Mouse (Mus musculus): ENCODE measurements around the gene Gnat3. TPM values are rescaled to one million over a fixed set of nuclear protein-coding genes. Genes with fewer than 3 reads are reported as not detected.

The Gnat3 gene
- polyA plus RNA-seq, 1 experiment from 2014 or later = not detected

- ATAC-seq = no peak
- Histone ChIP-seq H3K4me2 (no peak overlapping the region), H3K27me3 (no peaks in the 10 kb centered on the region), H3K27ac (no peak overlapping the region), H3K4me3 (no peak overlapping the region), H3K9ac (no peak overlapping the region), H3K4me1 (no peaks in the 10 kb centered on the region), H3K36me3 (ENCODE audit: poor library complexity, severe bottlenecking) (no peaks in the 10 kb centered on the region), H3K9me3 (replicated peaks) (no peaks in the 10 kb centered on the region)
- WGBS = 80% methylated on average over 2 of the region's 2 CpGs
Observed at GRCm38 (mm10) chr5:18013196-18013595, 50.8 kb downstream of the Gnat3 start.

- H3K4me2 ChIP-seq = no peak overlapping the region
- H3K4me3 ChIP-seq = no peak overlapping the region
- no peak overlapping the region for H3K27ac ChIP-seq
- whole genome bisulfite sequencing = 90% methylated on average over 4 of the region's 4 CpGs
- H3K36me3 ChIP-seq (ENCODE audit: poor library complexity, severe bottlenecking) = no peaks in the 10 kb centered on the region
- H3K9ac ChIP-seq = no peak overlapping the region
- H3K9me3 ChIP-seq (replicated peaks) = no peaks in the 10 kb centered on the region
- H3K27me3 ChIP-seq = no peaks in the 10 kb centered on the region
- no peaks in the 10 kb centered on the region for H3K4me1 ChIP-seq
- ATAC-seq = no peak
Observed at GRCm38 (mm10) chr5:18014209-18014829, 52.0 kb downstream of the Gnat3 start.

GRCm38 (mm10) chr5:18023347-18023746 lies 61.0 kb downstream of the Gnat3 start:
- Histone ChIP-seq H3K4me1 (no peaks in the 10 kb centered on the region), H3K4me3 (no peak overlapping the region), H3K4me2 (no peak overlapping the region), H3K9me3 (replicated peaks) (no peaks in the 10 kb centered on the region), H3K27ac (no peak overlapping the region), H3K9ac (no peak overlapping the region), H3K27me3 (no peaks in the 10 kb centered on the region), H3K36me3 (ENCODE audit: poor library complexity, severe bottlenecking) (no peaks in the 10 kb centered on the region)
- no peak for ATAC-seq

DNA sequence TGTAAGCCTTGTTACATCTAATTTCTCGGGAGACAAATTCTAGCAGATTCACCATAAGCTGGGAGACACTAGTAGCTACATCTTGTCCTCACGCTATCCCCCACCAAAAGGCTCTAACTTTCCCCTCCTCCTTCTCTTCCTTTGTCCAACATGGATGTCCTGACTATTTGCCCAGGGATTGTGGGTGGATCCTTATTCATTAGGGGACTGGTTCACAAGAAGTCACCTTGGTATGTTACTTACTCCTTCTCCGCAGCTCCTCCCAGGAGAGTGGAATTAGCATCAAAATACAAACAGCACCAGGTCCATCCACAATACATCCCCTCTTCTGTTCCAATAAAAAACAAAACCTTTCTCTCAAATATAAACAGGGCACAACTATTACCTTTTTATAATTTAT lies 65.2 kb downstream of the Gnat3 start:
- H3K9me3 ChIP-seq (replicated peaks) = no peaks in the 10 kb centered on the region
- no peaks in the 10 kb centered on the region for H3K36me3 ChIP-seq (ENCODE audit: poor library complexity, severe bottlenecking)
- no peak overlapping the region for H3K4me2 ChIP-seq
- no peak overlapping the region for H3K27ac ChIP-seq
- WGBS = 91% methylated on average over 3 of the region's 3 CpGs
- H3K4me3 ChIP-seq = no peak overlapping the region
- no peak for ATAC-seq
- H3K9ac ChIP-seq = no peak overlapping the region
- H3K4me1 ChIP-seq = no peaks in the 10 kb centered on the region
- H3K27me3 ChIP-seq = no peaks in the 10 kb centered on the region

DNA sequence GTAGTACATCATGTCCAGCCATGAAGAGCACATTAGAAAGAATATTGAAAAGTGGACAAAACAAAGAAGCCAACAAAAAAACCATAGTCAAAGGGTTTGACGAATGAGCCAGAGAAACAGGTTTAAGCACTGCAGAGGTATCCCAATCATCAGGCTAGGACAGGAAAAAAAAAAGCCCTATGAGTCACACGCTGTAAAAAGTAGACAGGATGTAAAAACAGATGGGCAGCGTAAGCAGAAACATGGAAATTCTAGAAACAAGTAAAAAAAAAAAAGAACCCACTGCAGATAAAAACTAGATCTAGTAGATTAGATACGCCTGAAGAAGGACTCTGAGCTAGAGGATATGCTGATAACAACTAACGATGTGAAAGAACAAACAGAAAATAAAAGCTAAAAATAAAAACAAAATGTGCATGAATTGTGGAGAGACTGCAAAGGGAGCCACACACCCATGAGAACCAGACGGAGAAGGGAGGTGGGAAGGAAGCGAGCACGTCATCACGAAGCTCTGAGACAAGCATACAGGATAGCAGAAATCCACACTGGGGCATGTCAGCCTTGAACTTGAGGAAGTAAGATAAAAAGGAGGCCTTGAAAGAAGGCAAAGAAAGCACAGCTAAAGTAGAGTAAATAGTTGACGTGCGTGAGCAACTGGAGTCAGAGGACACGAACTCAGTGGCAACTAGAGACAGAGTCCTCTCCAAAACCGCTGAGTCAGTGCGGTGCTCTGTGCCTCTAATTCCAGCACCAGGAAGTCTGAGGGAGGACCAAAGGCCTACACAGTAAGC lies 73.7 kb downstream of the Gnat3 start:
- H3K27me3 ChIP-seq = no peaks in the 10 kb centered on the region
- no peak overlapping the region for H3K9ac ChIP-seq
- no peak overlapping the region for H3K4me3 ChIP-seq
- H3K4me1 ChIP-seq = no peaks in the 10 kb centered on the region
- 92% methylated on average over 14 of the region's 14 CpGs for WGBS
- H3K4me2 ChIP-seq = no peak overlapping the region
- H3K36me3 ChIP-seq (ENCODE audit: poor library complexity, severe bottlenecking) = no peaks in the 10 kb centered on the region
- H3K9me3 ChIP-seq (replicated peaks) = 0 out of 2 replicates have a peak, but pooled peaks cover 6% of the 10 kb centered on the region
- no peak for ATAC-seq
- no peak overlapping the region for H3K27ac ChIP-seq

DNA sequence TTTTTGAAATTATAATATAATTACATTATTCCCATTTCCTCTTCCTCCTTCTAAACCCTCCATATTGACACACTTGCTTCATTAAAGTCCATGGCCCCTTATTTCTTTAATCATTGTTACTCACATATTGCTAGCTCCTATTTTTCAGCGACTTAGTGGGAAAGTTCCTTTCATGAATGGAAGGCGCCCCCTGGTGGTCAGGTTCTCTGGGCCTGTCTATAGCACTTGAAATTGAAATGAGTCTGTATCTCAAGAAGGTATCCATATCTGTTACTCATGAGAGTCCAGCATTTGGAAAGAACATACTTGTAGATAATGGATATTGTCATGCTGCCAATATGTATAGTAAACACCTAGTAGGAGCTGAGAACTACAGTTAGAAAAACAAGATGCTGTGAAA lies 80.7 kb downstream of the Gnat3 start:
- Histone ChIP-seq H3K9ac (no peak overlapping the region), H3K36me3 (ENCODE audit: poor library complexity, severe bottlenecking) (no peaks in the 10 kb centered on the region), H3K4me3 (no peak overlapping the region), H3K27ac (no peak overlapping the region), H3K27me3 (no peaks in the 10 kb centered on the region), H3K4me1 (no peaks in the 10 kb centered on the region), H3K9me3 (replicated peaks) (no peaks in the 10 kb centered on the region), H3K4me2 (no peak overlapping the region)
- 12% methylated on average over 2 of the region's 2 CpGs for WGBS
- peak; percentile 67; the same call in 1 of the 2 replicates for ATAC-seq

DNA sequence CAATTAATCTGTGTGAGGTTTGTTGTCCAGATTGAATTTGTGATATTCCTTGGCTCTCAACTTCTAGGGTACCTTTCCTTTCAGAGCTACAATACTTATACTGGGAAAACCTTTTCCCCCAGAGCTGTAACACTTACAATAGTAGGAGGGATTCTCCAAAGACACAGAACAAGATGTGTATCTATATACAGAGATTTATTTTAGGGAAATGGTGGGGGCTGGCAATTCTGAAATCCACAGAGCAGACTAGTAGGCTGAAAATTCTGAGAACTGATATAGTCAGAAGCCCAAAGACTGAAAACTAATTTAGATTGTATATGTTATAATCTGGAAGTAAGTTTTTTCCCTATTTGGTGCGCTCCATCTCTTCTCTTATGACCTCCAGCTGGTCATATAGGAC lies 86.5 kb downstream of the Gnat3 start:
- Histone ChIP-seq H3K36me3 (ENCODE audit: poor library complexity, severe bottlenecking) (no peaks in the 10 kb centered on the region), H3K4me2 (no peak overlapping the region), H3K27me3 (no peaks in the 10 kb centered on the region), H3K4me3 (no peak overlapping the region), H3K9me3 (replicated peaks) (no peaks in the 10 kb centered on the region), H3K4me1 (no peaks in the 10 kb centered on the region), H3K27ac (no peak overlapping the region), H3K9ac (no peak overlapping the region)
- WGBS = 86% methylated on average over 1 of the region's 1 CpGs
- ATAC-seq = no peak

GRCm38 (mm10) chr5:18055323-18055722 lies 93.0 kb downstream of the Gnat3 start:
- Histone ChIP-seq H3K36me3 (ENCODE audit: poor library complexity, severe bottlenecking) (no peaks in the 10 kb centered on the region), H3K9ac (no peak overlapping the region), H3K4me3 (no peak overlapping the region), H3K4me1 (no peaks in the 10 kb centered on the region), H3K27ac (no peak overlapping the region), H3K9me3 (replicated peaks) (no peaks in the 10 kb centered on the region), H3K27me3 (no peaks in the 10 kb centered on the region), H3K4me2 (no peak overlapping the region)
- WGBS = 63% methylated on average over 2 of the region's 2 CpGs
- ATAC-seq = no peak

Other genes with a start within 250 kb of the Gnat3 start
- 0.53 and 0.96 TPM in 2 replicates for gene Cd36, start 73.7 kb upstream of the Gnat3 start, polyA plus RNA-seq (2015; fragmentation: Nextera tagmentation; extraction: Ambion mirVana)

All from forebrain, embryonic 13.5 days (tissue).